Mouse (Mus musculus) megakaryocyte, embryonic 14.5 days (primary cell): ENCODE data around the gene 3110009E18Rik. TPM values are rescaled to one million over a fixed set of nuclear protein-coding genes. Genes with fewer than 3 reads are reported as not detected.

ENCODE experiments used
- H3K27me3 ChIP-seq: replicated peaks from 2 replicates; pipeline ENCODE3; 2012; ENCODE audit warnings: inconsistent platforms
- H3K36me3 ChIP-seq: replicated peaks from 2 replicates; pipeline ENCODE3; 2012; ENCODE audit warnings: low read length, inconsistent platforms, mixed read lengths
- H3K4me1 ChIP-seq: 2 replicates; pipeline ENCODE4 v1.6.1; 2012; ENCODE audit warnings: inconsistent platforms
- H3K4me3 ChIP-seq: replicated peaks from 2 replicates; pipeline ENCODE3; 2012; ENCODE audit warnings: moderate library complexity, mild to moderate bottlenecking, inconsistent platforms
- H3K9me3 ChIP-seq: 2 replicates; pipeline ENCODE4 v1.6.1; 2012; ENCODE audit warnings: inconsistent platforms
- FLI1 ChIP-seq: IDR thresholded peaks from 2 replicates; pipeline ENCODE4 v1.6.1; 2012; ENCODE audit warnings: low read length, inconsistent platforms, mixed read lengths
- GATA1 ChIP-seq: IDR thresholded peaks from 3 replicates; pipeline ENCODE4 v1.6.1; 2012; ENCODE audit warnings: mixed read lengths, low read length, inconsistent platforms, borderline replicate concordance
- polyA plus RNA-seq: library from polyadenylated mRNA; stranded (reverse); fragments of >175 nt; gene quantifications from 2 replicates; pipeline ENCODE4 v1.2.3, GENCODE M21; 2012; ENCODE audit warnings: low replicate concordance; ENCODE audit not compliant: insufficient read depth

Gene 3110009E18Rik
- polyA plus RNA-seq, 1 experiment: 2.6 TPM

GRCm38 (mm10) chr1:120236424-120236823 is 115.4 kb downstream of the 3110009E18Rik start:
- Histone ChIP-seq H3K9me3 (0 out of 2 replicates have a peak, but pooled peaks cover 6% of the 10 kb centered on the region), H3K4me1 (peaks cover 24% of the 10 kb centered on the region), H3K27me3 (peaks cover 2% of the 10 kb centered on the region), H3K36me3 (peaks cover 51% of the 10 kb centered on the region), H3K4me3 (no peak overlapping the region)
- no peak for TF ChIP-seq GATA1

DNA sequence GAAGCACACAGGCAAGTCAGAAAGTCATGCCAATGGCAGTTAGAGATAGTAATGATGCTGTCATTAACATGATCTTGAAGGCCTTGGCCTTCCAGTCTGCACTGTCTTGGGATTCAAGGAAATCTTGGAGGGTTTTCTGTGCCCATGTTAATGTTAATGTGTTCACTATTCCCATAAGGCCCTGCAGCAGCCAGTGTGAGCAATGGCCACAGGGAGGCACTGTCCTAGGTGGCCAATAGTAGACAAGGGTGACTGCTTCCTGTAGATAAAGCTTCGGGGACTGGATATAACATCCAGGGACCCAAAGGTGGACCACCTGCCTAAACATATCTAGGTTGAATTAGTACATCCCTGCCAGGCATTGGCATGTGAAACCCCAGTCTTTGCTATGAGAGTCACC is 116.1 kb downstream of the 3110009E18Rik start:
- 0 out of 2 replicates have a peak, but pooled peaks cover 6% of the 10 kb centered on the region for H3K9me3 ChIP-seq
- peaks cover 18% of the 10 kb centered on the region for H3K4me1 ChIP-seq
- peaks cover 2% of the 10 kb centered on the region for H3K27me3 ChIP-seq
- no peak for TF ChIP-seq GATA1
- TF ChIP-seq FLI1: no peak
- peaks cover 58% of the 10 kb centered on the region for H3K36me3 ChIP-seq
- H3K4me3 ChIP-seq: no peak overlapping the region

Other genes with a start within 250 kb of the 3110009E18Rik start
- gene Tmem177, start 208.0 kb upstream of the 3110009E18Rik start, polyA plus RNA-seq: 0.02 TPM in 1 of 2 replicates, not detected in the other
- gene Cfap221, start 124.0 kb upstream of the 3110009E18Rik start, polyA plus RNA-seq: not detected in 2 replicates
- not detected in 2 replicates for gene Sctr, start 114.3 kb upstream of the 3110009E18Rik start, polyA plus RNA-seq
- 4.5 and 4.6 TPM in 2 replicates for gene Tmem37, start 47.1 kb upstream of the 3110009E18Rik start, polyA plus RNA-seq
- 21.0 TPM in 1 of 2 replicates, not detected in the other for gene Dbi, start 109 bp upstream of the 3110009E18Rik start, polyA plus RNA-seq
- 12.6 and 13.9 TPM in 2 replicates for gene Steap3, start 151.5 kb downstream of the 3110009E18Rik start, polyA plus RNA-seq
- gene C1ql2, start 219.4 kb downstream of the 3110009E18Rik start, polyA plus RNA-seq: not detected in 2 replicates